Mouse (Mus musculus) liver, embryonic 11.5 days (tissue): ENCODE measurements around the gene Il25. TPM values are rescaled to one million over a fixed set of nuclear protein-coding genes. Genes with fewer than 3 reads are reported as not detected.
A peak's percentile ranks its signal among the peaks of the same experiment; 100 is the strongest.

Experiments
- ATAC-seq: fragments of 200-750 bp; cut with Nextera tagmentation; replicated peaks from 2 replicates; pipeline ENCODE4 v1.8.0; 2017; ENCODE audit warnings: moderate number of reproducible peaks, mild to moderate bottlenecking, moderate TSS enrichment, moderate library complexity; ENCODE audit not compliant: low FRiP score
- DNase-seq: peaks from one replicate; pipeline ENCODE4 v3.0.0-alpha.2; 2017; ENCODE audit warnings: low spot score
- H3K27ac ChIP-seq: fragments of 300-500 bp; sonication (generic); 2 replicates; pipeline ENCODE4 v1.5.1; 2014; ENCODE audit warnings: mild to moderate bottlenecking, low read depth, low read length, control low read depth
- H3K27me3 ChIP-seq: fragments of 300-500 bp; sonication (generic); replicated peaks from 2 replicates; pipeline ENCODE4 v1.6.1; 2014; ENCODE audit warnings: low read length, mixed read lengths; ENCODE audit not compliant: control insufficient read depth, insufficient read depth
- H3K36me3 ChIP-seq: fragments of 300-500 bp; sonication (generic); 2 replicates; pipeline ENCODE4 v1.6.1; 2014; ENCODE audit warnings: mild to moderate bottlenecking, low read length, moderate library complexity, mixed read lengths; ENCODE audit not compliant: control insufficient read depth, insufficient read depth
- H3K4me1 ChIP-seq: fragments of 300-500 bp; sonication (generic); replicated peaks from 2 replicates; pipeline ENCODE4 v1.6.1; 2014; ENCODE audit warnings: low read length, mixed read lengths; ENCODE audit not compliant: control insufficient read depth, insufficient read depth
- H3K4me2 ChIP-seq: fragments of 300-500 bp; sonication (generic); 2 replicates; pipeline ENCODE4 v1.6.1; 2014; ENCODE audit warnings: mild to moderate bottlenecking, control low read depth, moderate library complexity
- H3K4me3 ChIP-seq: fragments of 300-500 bp; sonication (generic); 2 replicates; pipeline ENCODE4 v1.5.1; 2014; ENCODE audit warnings: low read depth, low read length, control low read depth
- H3K9ac ChIP-seq: fragments of 300-500 bp; sonication (generic); 2 replicates; pipeline ENCODE4 v1.6.1; 2014; ENCODE audit warnings: low read depth, low read length, control low read depth
- H3K9me3 ChIP-seq: fragments of 300-500 bp; sonication (generic); 2 replicates; pipeline ENCODE4 v1.6.1; 2016; ENCODE audit warnings: low read length, inconsistent platforms, mixed read lengths; ENCODE audit not compliant: control insufficient read depth
- WGBS: fragments of 180-500 bp; shearing (Covaris S2); extraction: QIAGEN DNeasy Blood & Tissue Kit; methylation state at CpG from one replicate; pipeline ENCODE4 v1.1.7; 2014; 5-methylcytosine and 5-hydroxymethylcytosine counted together
- polyA plus RNA-seq: library from polyadenylated mRNA; unstranded; fragments of >200 nt; fragmentation: Nextera tagmentation; extraction: Ambion mirVana; gene quantifications from 2 replicates; pipeline ENCODE4 v1.2.1, GENCODE M21; 2014

Il25 gene
- polyA plus RNA-seq, 1 experiment from 2014 or later, result not detected

GRCm38 (mm10) chr14:54924641-54925348, 7.7 kb upstream of the Il25 start:
- peaks cover 4% of the 10 kb centered on the region; the same call in 1 of the 2 replicates for H3K9me3 ChIP-seq
- 36% methylated on average over 7 of the region's 7 CpGs for WGBS

GRCm38 (mm10) chr14:54925349-54926342, 6.8 kb upstream of the Il25 start, which contains the start of gene Efs:
TSS of gene Efs (minus strand) at chr14:54926126.
- Histone ChIP-seq H3K9ac (peak within 1 kb of the TSS; percentile 65), H3K4me2 (peak within 1 kb of the TSS; percentile 81), H3K9me3 (peaks cover 4% of the 10 kb centered on the region; the same call in 1 of the 2 replicates), H3K27ac (peak within 1 kb of the TSS; percentile 73), H3K27me3 (peaks cover 46% of the 10 kb centered on the region), H3K4me3 (peak within 1 kb of the TSS; percentile 51), H3K36me3 (no peaks in the 10 kb centered on the region), H3K4me1 (peaks cover 3% of the 10 kb centered on the region; the same call in 1 of the 2 replicates)
- WGBS, result 5% methylated on average over 56 of the region's 57 CpGs
- DNase-seq (peak; percentile 54), ATAC-seq (peak; percentile 35)

More at GRCm38 (mm10) chr14:54924641-54925348, 7.7 kb upstream of the Il25 start:
- H3K36me3 ChIP-seq, result no peaks in the 10 kb centered on the region
- H3K4me3 ChIP-seq, result peak overlapping the region; percentile 51
- peak overlapping the region; percentile 81 for H3K4me2 ChIP-seq
- peaks cover 46% of the 10 kb centered on the region for H3K27me3 ChIP-seq
- ATAC-seq, result peak; percentile 81
- H3K9ac ChIP-seq, result peak overlapping the region; percentile 65
- H3K4me1 ChIP-seq, result peaks cover 3% of the 10 kb centered on the region; the same call in 1 of the 2 replicates
- peak overlapping the region; percentile 73; the same call in 1 of the 2 replicates for H3K27ac ChIP-seq
- peak; percentile 47 for DNase-seq

GRCm38 (mm10) chr14:54926401-54927158, 5.9 kb upstream of the Il25 start:
- peak overlapping the region; percentile 51 for H3K4me3 ChIP-seq
- H3K27ac ChIP-seq, result peak overlapping the region; percentile 73
- under 1% methylated on average over 44 of the region's 58 CpGs for WGBS
- H3K4me2 ChIP-seq, result peak overlapping the region; percentile 81
- peak overlapping the region; percentile 65 for H3K9ac ChIP-seq
- no peaks in the 10 kb centered on the region for H3K36me3 ChIP-seq
- no peaks in the 10 kb centered on the region for H3K9me3 ChIP-seq
- ATAC-seq (peak; percentile 37), DNase-seq (peak; percentile 73)
- peaks cover 3% of the 10 kb centered on the region; the same call in 1 of the 2 replicates for H3K4me1 ChIP-seq
- H3K27me3 ChIP-seq, result peaks cover 46% of the 10 kb centered on the region

- WGBS, result 24% methylated on average over 7 of the region's 7 CpGs
- Histone ChIP-seq H3K27ac (no peak overlapping the region), H3K9me3 (no peaks in the 10 kb centered on the region), H3K4me2 (peak overlapping the region; percentile 81), H3K36me3 (no peaks in the 10 kb centered on the region), H3K9ac (no peak overlapping the region; the same call in 1 of the 2 replicates), H3K27me3 (peaks cover 46% of the 10 kb centered on the region), H3K4me3 (no peak overlapping the region), H3K4me1 (peaks cover 3% of the 10 kb centered on the region; the same call in 1 of the 2 replicates)
- no peak for DNase-seq
- no peak for ATAC-seq
Measured at GRCm38 (mm10) chr14:54927296-54927695, 5.2 kb upstream of the Il25 start.

GRCm38 (mm10) chr14:54929801-54930200, 2.7 kb upstream of the Il25 start:
- DNase-seq (no peak), ATAC-seq (no peak)
- WGBS, result 62% methylated on average over 5 of the region's 5 CpGs
- Histone ChIP-seq H3K9ac (no peak overlapping the region), H3K27ac (no peak overlapping the region), H3K27me3 (peaks cover 44% of the 10 kb centered on the region), H3K4me2 (no peak overlapping the region), H3K9me3 (no peaks in the 10 kb centered on the region), H3K4me1 (peaks cover 3% of the 10 kb centered on the region; the same call in 1 of the 2 replicates), H3K36me3 (no peaks in the 10 kb centered on the region), H3K4me3 (no peak overlapping the region)

GRCm38 (mm10) chr14:54930431-54930830, 2.1 kb upstream of the Il25 start:
- no peak for DNase-seq
- H3K27me3 ChIP-seq, result peaks cover 38% of the 10 kb centered on the region
- 0 out of 2 replicates have a peak, but pooled peaks cover 3% of the 10 kb centered on the region for H3K4me1 ChIP-seq
- no peak overlapping the region for H3K4me3 ChIP-seq
- no peak overlapping the region for H3K4me2 ChIP-seq
- no peaks in the 10 kb centered on the region for H3K9me3 ChIP-seq
- H3K36me3 ChIP-seq, result no peaks in the 10 kb centered on the region
- H3K27ac ChIP-seq, result no peak overlapping the region
- ATAC-seq, result no peak
- 40% methylated on average over 2 of the region's 2 CpGs for WGBS
- no peak overlapping the region for H3K9ac ChIP-seq

- H3K27me3 ChIP-seq, result peaks cover 3% of the 10 kb centered on the region
- H3K9me3 ChIP-seq, result no peaks in the 10 kb centered on the region
- no peak for DNase-seq
- no peak within 1 kb of the TSS for H3K4me3 ChIP-seq
- 37% methylated on average over 8 of the region's 8 CpGs for WGBS
- no peak for ATAC-seq
- no peaks in the 10 kb centered on the region for H3K4me1 ChIP-seq
- no peak within 1 kb of the TSS for H3K9ac ChIP-seq
- no peak within 1 kb of the TSS for H3K4me2 ChIP-seq
- no peak within 1 kb of the TSS for H3K27ac ChIP-seq
- H3K36me3 ChIP-seq, result no peaks in the 10 kb centered on the region
Measured at GRCm38 (mm10) chr14:54935904-54936830, 3.7 kb downstream of the Il25 start, which contains the start of gene Cmtm5. TSS of gene Cmtm5 (plus strand) at chr14:54936261.
